Mouse (Mus musculus): ENCODE data around the gene Mdm1. TPM values are rescaled to one million over a fixed set of nuclear protein-coding genes. Genes with fewer than 3 reads are reported as not detected.
"Not testable (repeated sequence)": the region's sequence is repeated elsewhere in the genome, so short reads cannot be mapped to it uniquely, and the experiment has no call there.

The Mdm1 gene
- polyA plus RNA-seq, 1 experiment from 2014 or later: 59.0 TPM

DNA sequence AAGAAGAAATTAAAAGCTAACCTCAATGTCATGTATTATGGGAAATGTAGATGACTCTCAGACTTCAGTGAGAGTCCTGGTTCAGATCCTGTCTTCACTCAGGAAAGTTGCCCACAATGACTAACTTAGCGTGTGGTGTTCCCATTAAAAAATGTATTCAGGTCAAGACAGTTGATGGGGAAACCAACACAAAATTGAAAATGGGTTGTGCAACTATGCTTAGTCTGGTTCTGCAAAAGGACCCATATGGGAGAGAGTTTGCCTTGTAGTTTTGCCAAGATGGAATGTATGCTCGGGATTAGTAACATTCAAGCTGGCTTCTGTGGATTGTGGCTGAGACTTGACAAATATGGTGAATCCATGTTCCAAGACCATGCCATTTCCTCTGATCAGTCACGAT, 31.3 kb downstream of the Mdm1 start:
- ATAC-seq (ENCODE audit: low FRiP score) (no peak), DNase-seq (ENCODE audit: low spot score, missing footprints) (no peak)
- no peaks in the 10 kb centered on the region for H3K9me3 ChIP-seq (ENCODE audit: control insufficient read depth, low read length)
- no peaks in the 10 kb centered on the region for H3K4me1 ChIP-seq (ENCODE audit: control insufficient read depth, insufficient read depth, low read length)
- H3K36me3 ChIP-seq (ENCODE audit: control insufficient read depth, insufficient read depth, low read length): peaks cover 2% of the 10 kb centered on the region; the same call in 1 of the 2 replicates
- H3K27ac ChIP-seq (ENCODE audit: low read depth, low read length): no peak overlapping the region
- H3K4me3 ChIP-seq (ENCODE audit: low read depth, low read length): no peak overlapping the region
- WGBS: 88% methylated on average over 3 of the region's 3 CpGs
- H3K4me2 ChIP-seq: no peak overlapping the region
- H3K9ac ChIP-seq (ENCODE audit: low read length): no peak overlapping the region
- no peaks in the 10 kb centered on the region for H3K27me3 ChIP-seq (ENCODE audit: control insufficient read depth, insufficient read depth, low read length)

DNA sequence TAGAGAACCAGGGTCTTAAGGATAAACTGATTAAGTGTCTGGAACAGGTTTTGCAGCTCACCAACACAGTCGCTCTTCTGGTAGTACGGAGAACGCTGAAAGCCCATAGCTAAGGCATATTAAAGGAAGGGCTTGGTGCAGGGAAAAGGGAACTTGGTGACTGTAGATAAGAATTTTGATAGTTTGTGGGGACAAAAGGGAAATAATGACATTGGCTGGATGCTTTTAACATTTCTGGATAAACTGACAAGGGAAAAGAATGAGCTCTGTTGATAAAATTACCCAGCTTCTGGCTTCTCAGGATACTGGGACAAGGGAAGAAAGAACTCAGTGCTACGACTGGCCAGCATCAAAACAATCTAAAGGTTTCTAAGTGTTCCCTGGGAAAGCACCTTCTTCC, 33.9 kb downstream of the Mdm1 start:
- H3K9me3 ChIP-seq (ENCODE audit: control insufficient read depth, low read length); DNase-seq (ENCODE audit: low spot score, missing footprints); H3K4me3 ChIP-seq (ENCODE audit: low read depth, low read length); H3K36me3 ChIP-seq (ENCODE audit: control insufficient read depth, insufficient read depth, low read length); H3K4me2 ChIP-seq; ATAC-seq (ENCODE audit: low FRiP score); H3K27me3 ChIP-seq (ENCODE audit: control insufficient read depth, insufficient read depth, low read length); H3K27ac ChIP-seq (ENCODE audit: low read depth, low read length); H3K4me1 ChIP-seq (ENCODE audit: control insufficient read depth, insufficient read depth, low read length); H3K9ac ChIP-seq (ENCODE audit: low read length): not testable (repeated sequence)
- 92% methylated on average over 4 of the region's 4 CpGs for WGBS

DNA sequence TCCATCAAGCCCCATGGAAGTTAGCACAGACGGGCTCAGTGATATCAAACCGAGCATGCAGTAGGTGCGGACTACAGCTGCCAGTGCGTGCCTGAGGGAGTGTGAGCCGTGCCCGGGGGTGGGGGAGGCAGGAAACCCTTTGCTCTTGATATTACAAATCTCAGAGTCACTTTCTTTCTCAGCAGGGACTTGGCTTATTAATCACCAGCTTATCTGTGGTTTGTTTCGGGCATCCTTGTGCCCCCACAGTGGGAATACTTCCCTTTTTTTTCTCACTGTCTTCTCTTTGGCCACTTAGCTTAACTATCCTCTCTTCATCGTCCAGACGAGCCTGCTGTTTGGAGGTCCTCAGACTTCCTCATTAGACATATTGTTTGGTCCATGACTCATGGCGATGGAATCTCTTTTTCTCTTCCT, 37.1 kb downstream of the Mdm1 start:
- Histone ChIP-seq H3K9ac (ENCODE audit: low read length) (no peak overlapping the region), H3K4me1 (ENCODE audit: control insufficient read depth, insufficient read depth, low read length) (no peaks in the 10 kb centered on the region), H3K27me3 (ENCODE audit: control insufficient read depth, insufficient read depth, low read length) (no peaks in the 10 kb centered on the region), H3K36me3 (ENCODE audit: control insufficient read depth, insufficient read depth, low read length) (no peaks in the 10 kb centered on the region), H3K9me3 (ENCODE audit: control insufficient read depth, low read length) (no peaks in the 10 kb centered on the region), H3K4me3 (ENCODE audit: low read depth, low read length) (no peak overlapping the region), H3K27ac (ENCODE audit: low read depth, low read length) (no peak overlapping the region), H3K4me2 (no peak overlapping the region)
- DNase-seq (ENCODE audit: low spot score, missing footprints): no peak
- ATAC-seq (ENCODE audit: low FRiP score): no peak
- WGBS: 92% methylated on average over 10 of the region's 10 CpGs

DNA sequence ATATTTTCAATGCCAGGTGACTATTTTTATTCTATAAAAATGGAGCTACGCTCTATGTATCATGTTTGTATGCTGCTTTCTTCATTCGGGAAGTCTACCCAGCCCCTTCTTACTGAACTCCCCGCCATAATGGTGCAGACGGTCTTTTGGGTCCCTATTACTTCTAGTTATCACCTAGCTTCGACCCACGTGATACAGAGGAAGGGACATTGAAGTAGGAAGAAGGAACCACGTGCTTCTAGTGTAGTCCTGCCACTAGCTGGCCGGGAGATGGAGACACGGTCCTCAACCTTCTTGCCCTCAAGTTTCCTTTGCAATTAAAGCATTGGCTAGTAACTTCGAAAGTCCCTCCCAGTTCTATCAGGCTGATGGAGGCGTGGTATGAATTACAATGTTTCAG, 37.7 kb downstream of the Mdm1 start:
- 92% methylated on average over 11 of the region's 11 CpGs for WGBS
- H3K4me3 ChIP-seq (ENCODE audit: low read depth, low read length): no peak overlapping the region
- ATAC-seq (ENCODE audit: low FRiP score) (no peak), DNase-seq (ENCODE audit: low spot score, missing footprints) (no peak)
- no peak overlapping the region for H3K27ac ChIP-seq (ENCODE audit: low read depth, low read length)
- H3K27me3 ChIP-seq (ENCODE audit: control insufficient read depth, insufficient read depth, low read length): no peaks in the 10 kb centered on the region
- no peaks in the 10 kb centered on the region for H3K36me3 ChIP-seq (ENCODE audit: control insufficient read depth, insufficient read depth, low read length)
- no peak overlapping the region for H3K4me2 ChIP-seq
- no peaks in the 10 kb centered on the region for H3K4me1 ChIP-seq (ENCODE audit: control insufficient read depth, insufficient read depth, low read length)
- no peak overlapping the region for H3K9ac ChIP-seq (ENCODE audit: low read length)
- H3K9me3 ChIP-seq (ENCODE audit: control insufficient read depth, low read length): no peaks in the 10 kb centered on the region

DNA sequence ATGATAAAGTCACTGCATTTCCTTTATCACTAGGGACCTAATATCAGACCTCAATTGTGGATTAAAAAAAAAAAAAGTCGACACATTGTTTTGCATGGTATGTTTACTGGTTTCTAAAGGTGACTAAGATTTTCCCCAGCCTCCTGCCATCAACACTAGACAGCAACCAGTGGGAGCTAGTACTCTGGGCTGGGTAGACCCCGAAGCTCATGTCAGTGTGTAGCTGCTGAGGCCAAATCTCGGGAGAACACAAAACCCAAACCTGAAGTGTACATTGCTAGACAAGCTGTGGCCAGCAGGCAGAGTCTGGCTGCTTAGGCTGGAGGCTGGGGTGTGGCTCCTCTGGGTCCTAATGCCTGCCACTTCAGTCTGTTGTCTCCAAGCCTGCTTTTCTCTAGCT, 53.5 kb downstream of the Mdm1 start:
- not testable (repeated sequence) for H3K27ac ChIP-seq (ENCODE audit: low read depth, low read length); H3K36me3 ChIP-seq (ENCODE audit: control insufficient read depth, insufficient read depth, low read length); H3K9me3 ChIP-seq (ENCODE audit: control insufficient read depth, low read length); H3K27me3 ChIP-seq (ENCODE audit: control insufficient read depth, insufficient read depth, low read length); DNase-seq (ENCODE audit: low spot score, missing footprints); H3K4me2 ChIP-seq; H3K4me3 ChIP-seq (ENCODE audit: low read depth, low read length); H3K4me1 ChIP-seq (ENCODE audit: control insufficient read depth, insufficient read depth, low read length); H3K9ac ChIP-seq (ENCODE audit: low read length)
- 31% methylated on average over 3 of the region's 3 CpGs for WGBS
- 0 out of 2 replicates have a peak, but pooled peaks have one; percentile 38 for ATAC-seq (ENCODE audit: low FRiP score)

DNA sequence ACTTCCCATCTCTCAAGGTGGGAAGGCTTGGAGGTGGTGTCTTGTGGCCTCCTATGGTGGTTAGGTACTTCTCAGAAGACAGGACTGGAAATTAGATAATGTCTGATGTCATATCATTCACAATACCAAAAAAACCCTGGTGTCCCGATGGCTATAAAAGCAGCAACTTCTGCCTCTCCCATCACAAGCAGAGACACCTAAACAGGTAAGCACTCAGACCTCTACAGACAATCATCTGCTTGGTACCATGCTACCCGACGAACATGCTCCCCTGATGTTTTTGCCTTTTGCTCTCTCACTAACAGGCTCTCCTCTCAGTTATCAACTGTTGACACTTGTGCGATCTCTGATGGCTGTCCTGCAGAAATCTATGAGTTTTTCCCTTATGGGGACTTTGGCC, 63.0 kb downstream of the Mdm1 start, which contains the start of gene Il22:
TSS of gene Il22 (plus strand) at position 301 of the 400 bp plus-strand sequence.
- ATAC-seq (ENCODE audit: low FRiP score): no peak
- WGBS: 93% methylated on average over 4 of the region's 4 CpGs

DNA sequence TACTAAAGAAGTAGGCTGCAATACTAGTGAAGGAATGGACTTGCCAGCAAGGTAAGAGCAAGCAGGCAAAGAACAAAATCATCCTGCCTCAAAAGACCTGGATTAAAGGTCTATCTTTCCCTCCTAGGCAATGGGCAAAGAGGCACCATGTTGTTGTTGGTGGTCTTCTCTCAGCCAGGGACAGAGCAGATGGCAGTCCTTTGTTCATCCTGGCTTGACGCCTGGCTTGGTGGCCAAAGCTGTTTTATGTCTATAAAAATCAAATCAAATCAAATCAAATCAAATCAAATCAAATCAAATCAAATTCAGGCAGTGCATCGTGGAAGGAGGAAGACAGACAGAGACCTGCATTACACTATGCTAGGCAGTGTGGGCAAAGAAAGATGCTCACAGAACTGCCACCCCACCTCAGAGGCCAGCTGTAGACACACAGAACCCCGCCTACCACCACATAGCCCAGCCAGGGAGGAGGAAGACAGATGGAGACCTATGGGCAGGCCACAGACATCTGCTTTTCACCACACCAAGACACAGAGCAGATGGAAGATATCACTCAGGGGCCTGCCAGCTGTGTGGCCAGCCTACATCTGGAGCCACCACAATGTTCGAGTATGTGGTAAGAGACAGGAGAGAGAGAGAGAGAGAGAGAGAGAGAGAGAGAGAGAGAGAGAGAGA, 74.2 kb downstream of the Mdm1 start:
- H3K4me2 ChIP-seq; H3K36me3 ChIP-seq (ENCODE audit: control insufficient read depth, insufficient read depth, low read length); H3K27ac ChIP-seq (ENCODE audit: low read depth, low read length); ATAC-seq (ENCODE audit: low FRiP score); DNase-seq (ENCODE audit: low spot score, missing footprints); H3K4me3 ChIP-seq (ENCODE audit: low read depth, low read length); H3K9me3 ChIP-seq (ENCODE audit: control insufficient read depth, low read length); H3K4me1 ChIP-seq (ENCODE audit: control insufficient read depth, insufficient read depth, low read length); H3K27me3 ChIP-seq (ENCODE audit: control insufficient read depth, insufficient read depth, low read length); H3K9ac ChIP-seq (ENCODE audit: low read length): not testable (repeated sequence)
- WGBS: 84% methylated on average over 2 of the region's 4 CpGs

More for the DNA sequence above, 63.0 kb downstream of the Mdm1 start, which contains the start of gene Il22:
- no peak within 1 kb of the TSS for H3K9ac ChIP-seq (ENCODE audit: low read length)
- no peaks in the 10 kb centered on the region for H3K36me3 ChIP-seq (ENCODE audit: control insufficient read depth, insufficient read depth, low read length)
- no peak for DNase-seq (ENCODE audit: low spot score, missing footprints)
- no peak within 1 kb of the TSS for H3K4me2 ChIP-seq
- H3K4me3 ChIP-seq (ENCODE audit: low read depth, low read length): no peak within 1 kb of the TSS
- H3K9me3 ChIP-seq (ENCODE audit: control insufficient read depth, low read length): no peaks in the 10 kb centered on the region
- no peaks in the 10 kb centered on the region for H3K27me3 ChIP-seq (ENCODE audit: control insufficient read depth, insufficient read depth, low read length)
- H3K27ac ChIP-seq (ENCODE audit: low read depth, low read length): no peak within 1 kb of the TSS
- no peaks in the 10 kb centered on the region for H3K4me1 ChIP-seq (ENCODE audit: control insufficient read depth, insufficient read depth, low read length)

Other genes starting within 250 kb of the Mdm1 start
- gene Il22, start 63.1 kb downstream of the Mdm1 start, polyA plus RNA-seq (2014; fragmentation: Nextera tagmentation; extraction: Ambion mirVana): 0.19 TPM in 1 of 2 replicates, not detected in the other
- gene Gm32717, start 99.0 kb downstream of the Mdm1 start, polyA plus RNA-seq (2014; fragmentation: Nextera tagmentation; extraction: Ambion mirVana): 0.08 TPM in 2 replicates
- gene Gm32802, start 116.9 kb downstream of the Mdm1 start, polyA plus RNA-seq (2014; fragmentation: Nextera tagmentation; extraction: Ambion mirVana): 0.08 TPM in 2 replicates
- gene Iltifb, start 153.2 kb downstream of the Mdm1 start, polyA plus RNA-seq (2014; fragmentation: Nextera tagmentation; extraction: Ambion mirVana): not detected in 2 replicates
- gene Gm9040, start 185.2 kb downstream of the Mdm1 start, polyA plus RNA-seq (2014; fragmentation: Nextera tagmentation; extraction: Ambion mirVana): not detected in 2 replicates
- gene Gm9044, start 190.6 kb downstream of the Mdm1 start, polyA plus RNA-seq (2014; fragmentation: Nextera tagmentation; extraction: Ambion mirVana): not detected in 2 replicates
- gene Gm9045, start 196.0 kb downstream of the Mdm1 start, polyA plus RNA-seq (2014; fragmentation: Nextera tagmentation; extraction: Ambion mirVana): 0.11 TPM in 1 of 2 replicates, not detected in the other
- not detected in 2 replicates for gene Gm9046, start 201.4 kb downstream of the Mdm1 start, polyA plus RNA-seq (2014; fragmentation: Nextera tagmentation; extraction: Ambion mirVana)
- not detected in 2 replicates for gene Gm9048, start 206.9 kb downstream of the Mdm1 start, polyA plus RNA-seq (2014; fragmentation: Nextera tagmentation; extraction: Ambion mirVana)
- gene Gm9049, start 212.3 kb downstream of the Mdm1 start, polyA plus RNA-seq (2014; fragmentation: Nextera tagmentation; extraction: Ambion mirVana): 0.11 TPM in 1 of 2 replicates, not detected in the other